Mouse (Mus musculus): ENCODE results near the gene Nrxn2. TPM values are rescaled to one million over a fixed set of nuclear protein-coding genes. Genes with fewer than 3 reads are reported as not detected.

Nrxn2 gene
- polyA plus RNA-seq, 1 experiment from 2014 or later = 28.1 TPM

GRCm38 (mm10) chr19:6499860-6500635, 81.5 kb downstream of the Nrxn2 start:
- Histone ChIP-seq H3K4me1 (replicated peaks; ENCODE audit: control insufficient read depth, insufficient read depth, low read length) (peaks cover 68% of the 10 kb centered on the region), H3K4me3 (replicated peaks; ENCODE audit: low read length) (peak overlapping the region; percentile 92), H3K9me3 (ENCODE audit: control insufficient read depth, low read length) (no peaks in the 10 kb centered on the region), H3K27me3 (replicated peaks; ENCODE audit: control insufficient read depth, insufficient read depth, low read length) (no peaks in the 10 kb centered on the region), H3K9ac (replicated peaks; ENCODE audit: low read depth, low read length) (peak overlapping the region; percentile 97), H3K36me3 (ENCODE audit: control insufficient read depth, insufficient read depth) (0 out of 2 replicates have a peak, but pooled peaks cover under 1% of the 10 kb centered on the region), H3K4me2 (ENCODE audit: low read length) (peak overlapping the region; percentile 95), H3K27ac (ENCODE audit: low read length) (peak overlapping the region; percentile 90)
- 51% methylated on average over 6 of the region's 6 CpGs for WGBS
- no peak for ATAC-seq

DNA sequence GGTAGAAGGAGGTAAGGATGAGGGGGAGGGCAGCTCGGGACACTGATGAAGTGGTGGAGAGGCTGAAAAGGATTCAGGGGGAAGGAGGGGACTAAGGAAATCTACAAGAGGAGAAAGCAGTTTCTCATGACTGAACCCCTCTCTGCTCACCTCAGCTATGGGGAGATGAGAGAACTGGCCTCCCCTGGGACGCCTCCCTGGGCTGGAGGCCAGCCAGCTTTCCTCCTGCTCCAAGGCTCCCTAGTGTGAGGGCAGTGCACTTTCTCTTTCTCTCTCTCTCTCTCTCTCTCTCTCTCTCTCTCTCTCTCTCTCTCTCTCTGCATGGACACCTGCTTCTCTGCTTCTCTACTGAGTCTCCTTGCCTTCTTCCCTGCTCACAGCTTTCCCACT, 82.1 kb downstream of the Nrxn2 start:
- no peaks in the 10 kb centered on the region for H3K9me3 ChIP-seq (ENCODE audit: control insufficient read depth, low read length)
- H3K27me3 ChIP-seq (replicated peaks; ENCODE audit: control insufficient read depth, insufficient read depth, low read length) = no peaks in the 10 kb centered on the region
- H3K4me3 ChIP-seq (replicated peaks; ENCODE audit: low read length) = peak overlapping the region; percentile 92
- peak overlapping the region; percentile 97 for H3K9ac ChIP-seq (replicated peaks; ENCODE audit: low read depth, low read length)
- peak overlapping the region; percentile 95 for H3K4me2 ChIP-seq (ENCODE audit: low read length)
- no peak for ATAC-seq
- peaks cover 67% of the 10 kb centered on the region for H3K4me1 ChIP-seq (replicated peaks; ENCODE audit: control insufficient read depth, insufficient read depth, low read length)
- 50% methylated on average over 1 of the region's 2 CpGs for WGBS
- H3K36me3 ChIP-seq (ENCODE audit: control insufficient read depth, insufficient read depth) = 0 out of 2 replicates have a peak, but pooled peaks cover 7% of the 10 kb centered on the region
- no peak overlapping the region for H3K27ac ChIP-seq (ENCODE audit: low read length)

GRCm38 (mm10) chr19:6502035-6502541, 83.6 kb downstream of the Nrxn2 start:
- H3K9ac ChIP-seq (replicated peaks; ENCODE audit: low read depth, low read length) = peak overlapping the region; percentile 82
- H3K4me3 ChIP-seq (replicated peaks; ENCODE audit: low read length) = peak overlapping the region; percentile 92
- H3K27me3 ChIP-seq (replicated peaks; ENCODE audit: control insufficient read depth, insufficient read depth, low read length) = no peaks in the 10 kb centered on the region
- 0 out of 2 replicates have a peak, but pooled peaks cover 7% of the 10 kb centered on the region for H3K36me3 ChIP-seq (ENCODE audit: control insufficient read depth, insufficient read depth)
- peaks cover 63% of the 10 kb centered on the region for H3K4me1 ChIP-seq (replicated peaks; ENCODE audit: control insufficient read depth, insufficient read depth, low read length)
- peak overlapping the region; percentile 95 for H3K4me2 ChIP-seq (ENCODE audit: low read length)
- WGBS = 1% methylated on average over 25 of the region's 25 CpGs
- peak; percentile 39 for ATAC-seq
- peak overlapping the region; percentile 92 for H3K27ac ChIP-seq (ENCODE audit: low read length)
- H3K9me3 ChIP-seq (ENCODE audit: control insufficient read depth, low read length) = no peaks in the 10 kb centered on the region

GRCm38 (mm10) chr19:6502543-6503319, 84.2 kb downstream of the Nrxn2 start:
- Histone ChIP-seq H3K27me3 (replicated peaks; ENCODE audit: control insufficient read depth, insufficient read depth, low read length) (no peaks in the 10 kb centered on the region), H3K9me3 (ENCODE audit: control insufficient read depth, low read length) (no peaks in the 10 kb centered on the region), H3K27ac (ENCODE audit: low read length) (peak overlapping the region; percentile 92), H3K36me3 (ENCODE audit: control insufficient read depth, insufficient read depth) (0 out of 2 replicates have a peak, but pooled peaks cover 7% of the 10 kb centered on the region), H3K9ac (replicated peaks; ENCODE audit: low read depth, low read length) (peak overlapping the region; percentile 82), H3K4me1 (replicated peaks; ENCODE audit: control insufficient read depth, insufficient read depth, low read length) (peaks cover 67% of the 10 kb centered on the region), H3K4me2 (ENCODE audit: low read length) (peak overlapping the region; percentile 95), H3K4me3 (replicated peaks; ENCODE audit: low read length) (peak overlapping the region; percentile 92)
- peak; percentile 58 for ATAC-seq
- WGBS = 5% methylated on average over 20 of the region's 20 CpGs

DNA sequence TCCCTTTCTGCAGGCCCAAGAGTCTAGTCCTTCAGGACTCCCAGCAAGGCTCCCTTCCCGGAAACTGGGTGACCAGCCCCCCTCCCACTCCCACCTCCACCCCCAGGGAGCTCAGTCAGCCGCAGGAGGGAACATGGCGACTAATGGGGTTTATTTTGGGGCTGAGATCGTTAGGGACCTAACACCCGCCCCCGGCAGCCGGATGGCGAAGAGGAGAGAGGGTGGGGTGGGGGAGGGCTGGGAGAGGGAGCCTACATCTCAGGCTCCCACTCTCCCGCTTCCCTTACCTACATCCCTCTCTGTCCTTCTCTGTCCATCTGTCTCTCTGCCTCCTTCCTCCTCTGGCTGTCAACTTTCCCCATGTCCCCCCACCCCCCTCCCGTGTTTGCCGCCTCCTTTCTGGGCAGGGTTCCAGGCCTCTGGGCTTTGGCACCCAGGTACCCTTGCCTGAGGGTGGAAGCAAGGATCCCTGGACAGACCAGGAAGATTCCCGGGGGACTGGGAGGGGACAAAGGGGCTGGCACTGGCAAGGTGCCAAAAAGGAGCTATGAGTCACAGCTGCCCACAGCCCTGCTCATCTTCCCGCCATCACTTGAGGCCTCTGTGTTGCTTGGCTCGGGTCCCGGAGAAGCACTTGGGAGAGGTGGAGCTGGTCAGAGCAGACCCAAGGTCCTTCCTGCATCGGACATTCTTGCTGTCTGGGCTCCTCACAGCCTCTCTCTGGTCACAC, 85.6 kb downstream of the Nrxn2 start:
- WGBS = 27% methylated on average over 15 of the region's 16 CpGs
- Histone ChIP-seq H3K4me1 (replicated peaks; ENCODE audit: control insufficient read depth, insufficient read depth, low read length) (peaks cover 65% of the 10 kb centered on the region), H3K9ac (replicated peaks; ENCODE audit: low read depth, low read length) (0 out of 2 replicates have a peak overlapping the region, but pooled peaks have one; percentile 18)

GRCm38 (mm10) chr19:6504656-6505045, 86.1 kb downstream of the Nrxn2 start:
- 88% methylated on average over 12 of the region's 12 CpGs for WGBS
- Histone ChIP-seq H3K4me3 (replicated peaks; ENCODE audit: low read length) (no peak overlapping the region), H3K4me2 (ENCODE audit: low read length) (0 out of 2 replicates have a peak overlapping the region, but pooled peaks have one; percentile 5), H3K9me3 (ENCODE audit: control insufficient read depth, low read length) (no peaks in the 10 kb centered on the region), H3K27ac (ENCODE audit: low read length) (peak overlapping the region; percentile 46; the same call in 1 of the 2 replicates), H3K27me3 (replicated peaks; ENCODE audit: control insufficient read depth, insufficient read depth, low read length) (no peaks in the 10 kb centered on the region), H3K4me1 (replicated peaks; ENCODE audit: control insufficient read depth, insufficient read depth, low read length) (peaks cover 61% of the 10 kb centered on the region), H3K9ac (replicated peaks; ENCODE audit: low read depth, low read length) (no peak overlapping the region), H3K36me3 (ENCODE audit: control insufficient read depth, insufficient read depth) (peaks cover 7% of the 10 kb centered on the region; the same call in 1 of the 2 replicates)
- no peak for ATAC-seq

More for the DNA sequence above, 85.6 kb downstream of the Nrxn2 start:
- Histone ChIP-seq H3K4me2 (ENCODE audit: low read length) (peak overlapping the region; percentile 5; the same call in 1 of the 2 replicates), H3K36me3 (ENCODE audit: control insufficient read depth, insufficient read depth) (0 out of 2 replicates have a peak, but pooled peaks cover 7% of the 10 kb centered on the region), H3K27ac (ENCODE audit: low read length) (peak overlapping the region; percentile 46; the same call in 1 of the 2 replicates), H3K27me3 (replicated peaks; ENCODE audit: control insufficient read depth, insufficient read depth, low read length) (no peaks in the 10 kb centered on the region), H3K4me3 (replicated peaks; ENCODE audit: low read length) (no peak overlapping the region), H3K9me3 (ENCODE audit: control insufficient read depth, low read length) (no peaks in the 10 kb centered on the region)
- ATAC-seq = no peak

- 45% methylated on average over 10 of the region's 10 CpGs for WGBS
- H3K4me1 ChIP-seq (replicated peaks; ENCODE audit: control insufficient read depth, insufficient read depth, low read length) = peaks cover 35% of the 10 kb centered on the region
Measured at GRCm38 (mm10) chr19:6507393-6507792, 88.9 kb downstream of the Nrxn2 start.

DNA sequence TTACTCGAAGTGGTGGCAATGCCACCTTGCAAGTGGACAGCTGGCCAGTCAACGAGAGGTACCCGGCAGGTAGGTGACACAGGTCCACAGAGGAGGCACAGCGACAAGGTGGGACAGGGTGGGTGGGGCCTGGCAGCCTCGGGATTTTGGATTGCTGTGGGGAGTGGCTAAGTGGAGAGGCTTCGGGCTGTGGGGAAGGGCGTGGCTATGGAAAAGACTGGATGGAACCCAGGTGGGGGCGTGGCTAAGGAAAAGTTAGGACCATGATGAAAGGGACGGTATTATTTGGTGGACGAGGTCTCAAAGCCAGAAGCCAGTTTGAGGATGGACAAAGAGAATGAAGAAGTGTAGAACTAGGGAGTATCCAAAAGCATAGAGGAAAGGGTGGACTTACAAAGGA, 91.3 kb downstream of the Nrxn2 start:
- Histone ChIP-seq H3K4me1 (replicated peaks; ENCODE audit: control insufficient read depth, insufficient read depth, low read length) (peaks cover 11% of the 10 kb centered on the region), H3K4me2 (ENCODE audit: low read length) (no peak overlapping the region), H3K27ac (ENCODE audit: low read length) (no peak overlapping the region), H3K36me3 (ENCODE audit: control insufficient read depth, insufficient read depth) (peaks cover 7% of the 10 kb centered on the region; the same call in 1 of the 2 replicates), H3K27me3 (replicated peaks; ENCODE audit: control insufficient read depth, insufficient read depth, low read length) (no peaks in the 10 kb centered on the region), H3K4me3 (replicated peaks; ENCODE audit: low read length) (no peak overlapping the region), H3K9me3 (ENCODE audit: control insufficient read depth, low read length) (no peaks in the 10 kb centered on the region), H3K9ac (replicated peaks; ENCODE audit: low read depth, low read length) (no peak overlapping the region)
- WGBS = 82% methylated on average over 10 of the region's 10 CpGs
- ATAC-seq = no peak

More at GRCm38 (mm10) chr19:6507393-6507792, 88.9 kb downstream of the Nrxn2 start:
- Histone ChIP-seq H3K27me3 (replicated peaks; ENCODE audit: control insufficient read depth, insufficient read depth, low read length) (no peaks in the 10 kb centered on the region), H3K4me2 (ENCODE audit: low read length) (no peak overlapping the region), H3K9ac (replicated peaks; ENCODE audit: low read depth, low read length) (no peak overlapping the region), H3K36me3 (ENCODE audit: control insufficient read depth, insufficient read depth) (peaks cover 7% of the 10 kb centered on the region; the same call in 1 of the 2 replicates), H3K27ac (ENCODE audit: low read length) (no peak overlapping the region), H3K9me3 (ENCODE audit: control insufficient read depth, low read length) (no peaks in the 10 kb centered on the region), H3K4me3 (replicated peaks; ENCODE audit: low read length) (no peak overlapping the region)
- ATAC-seq = no peak
